Mouse (Mus musculus): ENCODE measurements around the gene Pan3. TPM values are rescaled to one million over a fixed set of nuclear protein-coding genes. Genes with fewer than 3 reads are reported as not detected.

Gene Pan3
- polyA plus RNA-seq, 1 experiment from 2014 or later, result 45.3 TPM

DNA sequence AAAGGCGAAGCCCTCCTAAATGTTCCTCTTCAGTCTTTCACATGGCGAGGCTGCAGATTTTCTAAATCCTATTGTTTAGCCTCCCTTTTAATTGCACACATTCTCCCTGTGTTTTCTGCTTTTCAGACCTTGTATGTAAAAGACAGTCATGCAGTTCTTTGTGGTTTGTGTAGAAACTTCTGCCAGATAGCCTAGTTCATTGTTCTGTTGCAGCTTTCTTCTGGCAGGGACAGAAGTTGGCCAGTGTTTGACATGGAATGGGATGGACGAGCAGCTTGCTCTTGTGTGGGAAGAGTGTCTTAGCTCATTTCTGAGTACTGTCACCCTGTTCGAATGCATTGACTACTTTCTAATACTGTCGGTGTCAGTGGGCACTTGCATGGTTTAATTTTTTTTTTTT is 6.5 kb downstream of the Pan3 start:
- Histone ChIP-seq H3K4me2 (replicated peaks) (no peak overlapping the region), H3K4me1 (peaks cover 12% of the 10 kb centered on the region), H3K36me3 (no peaks in the 10 kb centered on the region), H3K27ac (no peak overlapping the region), H3K27me3 (replicated peaks) (no peaks in the 10 kb centered on the region), H3K9me3 (no peaks in the 10 kb centered on the region), H3K4me3 (no peak overlapping the region), H3K9ac (no peak overlapping the region)
- WGBS, result 84% methylated on average over 5 of the region's 5 CpGs
- ATAC-seq (ENCODE audit: low FRiP score, low read depth), result no peak

DNA sequence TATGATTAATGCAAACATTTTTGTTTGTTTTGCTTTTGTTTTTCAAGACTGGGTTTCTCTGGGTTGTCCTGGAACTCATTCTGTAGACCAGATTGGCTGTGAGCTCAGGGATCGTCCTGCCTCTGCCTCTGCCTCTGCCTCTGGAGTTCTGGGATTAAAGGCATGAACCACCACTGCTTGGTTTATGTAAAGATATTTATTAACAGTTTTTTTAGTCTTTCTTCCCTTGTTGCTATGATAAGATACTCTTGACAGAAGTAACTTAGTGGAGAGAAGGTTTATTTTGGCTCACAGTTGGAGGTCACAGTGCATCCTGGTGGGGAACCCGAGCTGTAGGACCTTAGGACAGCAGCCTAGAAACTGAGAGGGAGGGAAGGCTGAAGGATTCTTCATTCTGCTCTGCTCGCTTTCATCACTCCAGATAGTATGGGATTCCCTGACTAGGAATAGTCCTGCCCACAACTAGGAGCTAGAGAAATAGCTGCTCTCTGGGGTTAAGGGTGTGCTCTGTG is 11.1 kb downstream of the Pan3 start:
- no peak overlapping the region for H3K4me2 ChIP-seq (replicated peaks)
- H3K36me3 ChIP-seq, result no peaks in the 10 kb centered on the region
- no peak overlapping the region for H3K27ac ChIP-seq
- H3K4me1 ChIP-seq, result no peaks in the 10 kb centered on the region
- no peaks in the 10 kb centered on the region for H3K9me3 ChIP-seq
- H3K4me3 ChIP-seq, result no peak overlapping the region
- H3K9ac ChIP-seq, result no peak overlapping the region
- no peaks in the 10 kb centered on the region for H3K27me3 ChIP-seq (replicated peaks)
- WGBS, result 81% methylated on average over 3 of the region's 3 CpGs
- no peak for ATAC-seq (ENCODE audit: low FRiP score, low read depth)

DNA sequence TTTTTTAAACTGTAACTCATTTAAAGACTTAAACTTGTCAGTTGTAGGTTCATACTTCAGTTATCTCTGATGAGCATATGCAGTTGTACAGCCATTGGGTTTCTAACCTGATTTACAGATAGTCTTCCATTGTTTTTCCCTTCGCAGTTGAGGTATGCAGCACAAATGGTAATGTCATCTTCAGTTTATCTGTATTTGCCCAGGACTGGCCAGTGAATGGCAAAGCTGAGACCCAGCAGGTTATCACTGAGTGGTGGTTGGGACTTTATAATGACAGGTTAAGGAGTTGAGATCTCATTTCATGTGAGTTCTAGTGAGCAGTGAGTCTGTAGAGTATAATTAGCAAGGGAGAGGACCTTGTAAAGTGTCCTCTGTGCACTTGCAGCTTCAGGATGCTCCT is 12.0 kb downstream of the Pan3 start:
- no peak overlapping the region for H3K4me3 ChIP-seq
- no peak overlapping the region for H3K27ac ChIP-seq
- no peak for ATAC-seq (ENCODE audit: low FRiP score, low read depth)
- WGBS, result 91% methylated on average over 1 of the region's 1 CpGs
- H3K4me1 ChIP-seq, result no peaks in the 10 kb centered on the region
- no peak overlapping the region for H3K9ac ChIP-seq
- no peaks in the 10 kb centered on the region for H3K9me3 ChIP-seq
- H3K27me3 ChIP-seq (replicated peaks), result no peaks in the 10 kb centered on the region
- H3K4me2 ChIP-seq (replicated peaks), result no peak overlapping the region
- H3K36me3 ChIP-seq, result no peaks in the 10 kb centered on the region

DNA sequence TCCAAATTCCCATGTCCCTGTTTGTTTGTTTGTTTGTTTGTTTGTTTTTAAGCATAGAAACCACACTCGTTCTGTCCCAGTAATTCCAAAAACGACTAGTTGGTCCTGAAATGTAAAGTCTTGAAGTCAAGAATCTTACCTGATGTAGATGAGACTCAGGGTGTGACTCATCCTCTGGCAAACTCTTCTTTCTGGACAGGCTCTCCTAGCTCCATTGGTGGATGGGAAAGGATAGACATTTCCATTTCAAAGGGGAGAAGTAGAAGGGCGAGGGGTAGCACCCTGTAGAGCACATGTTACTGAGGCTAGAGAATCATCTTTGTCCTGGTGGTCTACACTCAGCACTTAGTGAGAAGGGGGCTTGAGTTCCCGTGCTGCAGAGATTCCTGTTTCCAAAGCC is 12.8 kb downstream of the Pan3 start:
- no peak overlapping the region for H3K4me3 ChIP-seq
- 79% methylated on average over 4 of the region's 4 CpGs for WGBS
- no peaks in the 10 kb centered on the region for H3K27me3 ChIP-seq (replicated peaks)
- H3K4me2 ChIP-seq (replicated peaks), result no peak overlapping the region
- H3K36me3 ChIP-seq, result no peaks in the 10 kb centered on the region
- no peak overlapping the region for H3K27ac ChIP-seq
- no peak overlapping the region for H3K9ac ChIP-seq
- ATAC-seq (ENCODE audit: low FRiP score, low read depth), result no peak
- no peaks in the 10 kb centered on the region for H3K4me1 ChIP-seq
- H3K9me3 ChIP-seq, result no peaks in the 10 kb centered on the region

DNA sequence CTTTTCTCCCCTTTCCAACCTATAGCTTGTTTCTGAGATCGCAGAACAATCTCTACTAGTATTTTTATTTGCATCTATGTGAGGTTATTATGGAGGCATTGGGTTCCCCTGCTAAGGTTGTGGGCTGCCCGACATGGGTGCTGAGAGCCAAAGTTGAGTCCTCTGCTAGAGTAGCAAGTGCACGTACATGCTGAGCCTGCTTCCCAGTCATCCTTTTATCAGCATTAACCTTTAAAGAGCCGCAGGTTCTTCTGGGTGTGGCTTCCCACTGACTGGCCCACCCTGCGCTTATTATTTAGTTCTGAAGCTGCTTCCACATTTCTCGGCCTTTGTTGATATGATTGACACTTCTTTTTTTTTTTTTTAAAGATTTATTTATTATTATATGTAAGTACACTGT is 14.3 kb downstream of the Pan3 start:
- H3K9me3 ChIP-seq, result no peaks in the 10 kb centered on the region
- ATAC-seq (ENCODE audit: low FRiP score, low read depth), result no peak
- H3K36me3 ChIP-seq, result no peaks in the 10 kb centered on the region
- H3K4me2 ChIP-seq (replicated peaks), result no peak overlapping the region
- no peak overlapping the region for H3K4me3 ChIP-seq
- H3K27me3 ChIP-seq (replicated peaks), result no peaks in the 10 kb centered on the region
- 92% methylated on average over 6 of the region's 6 CpGs for WGBS
- no peak overlapping the region for H3K9ac ChIP-seq
- H3K4me1 ChIP-seq, result no peaks in the 10 kb centered on the region
- H3K27ac ChIP-seq, result no peak overlapping the region

DNA sequence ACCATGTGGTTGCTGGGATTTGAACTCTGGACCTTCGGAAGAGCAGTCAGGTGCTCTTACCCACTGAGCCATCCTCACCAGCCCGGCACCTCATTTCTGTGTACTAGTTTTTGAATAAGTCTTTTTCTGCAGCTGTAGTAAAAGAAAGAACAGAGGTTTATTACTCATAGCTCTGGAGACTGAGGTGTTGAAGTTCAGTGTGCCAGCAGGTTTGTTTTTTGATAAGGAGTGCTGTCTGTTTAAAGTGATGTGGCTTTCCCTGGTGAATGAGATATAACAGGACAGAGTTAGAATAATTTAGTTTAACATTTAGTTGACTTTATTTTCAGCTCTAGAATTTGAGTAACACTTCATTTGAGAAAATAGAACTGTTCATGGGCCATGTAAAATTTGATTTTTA is 14.8 kb downstream of the Pan3 start:
- Histone ChIP-seq H3K4me2 (replicated peaks) (no peak overlapping the region), H3K36me3 (no peaks in the 10 kb centered on the region), H3K9ac (no peak overlapping the region), H3K9me3 (no peaks in the 10 kb centered on the region), H3K27me3 (replicated peaks) (no peaks in the 10 kb centered on the region), H3K4me1 (no peaks in the 10 kb centered on the region), H3K4me3 (no peak overlapping the region), H3K27ac (no peak overlapping the region)
- WGBS, result 95% methylated on average over 2 of the region's 2 CpGs
- no peak for ATAC-seq (ENCODE audit: low FRiP score, low read depth)

DNA sequence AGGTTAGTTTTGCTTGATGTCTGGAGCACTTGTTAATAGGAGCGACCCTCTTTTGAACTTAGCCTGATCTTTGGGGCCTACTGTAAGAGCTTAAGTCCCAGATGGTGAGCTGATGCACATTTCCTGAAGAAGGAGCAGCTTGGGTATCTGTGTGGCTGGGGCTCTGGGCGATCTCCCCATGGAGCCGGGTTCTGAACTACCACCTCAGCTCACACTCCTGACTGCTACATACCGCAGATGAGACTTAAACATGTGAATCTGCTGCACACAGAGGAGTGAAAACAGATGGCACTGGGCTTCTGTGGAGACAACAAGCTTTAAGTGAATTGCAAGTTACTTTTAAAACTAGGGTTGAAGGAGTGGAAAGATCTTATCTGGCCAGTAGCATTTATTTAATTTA is 15.3 kb downstream of the Pan3 start:
- Histone ChIP-seq H3K36me3 (no peaks in the 10 kb centered on the region), H3K4me3 (no peak overlapping the region), H3K27ac (no peak overlapping the region), H3K9ac (no peak overlapping the region), H3K27me3 (replicated peaks) (no peaks in the 10 kb centered on the region), H3K4me1 (no peaks in the 10 kb centered on the region), H3K4me2 (replicated peaks) (no peak overlapping the region), H3K9me3 (no peaks in the 10 kb centered on the region)
- no peak for ATAC-seq (ENCODE audit: low FRiP score, low read depth)
- 89% methylated on average over 4 of the region's 4 CpGs for WGBS

DNA sequence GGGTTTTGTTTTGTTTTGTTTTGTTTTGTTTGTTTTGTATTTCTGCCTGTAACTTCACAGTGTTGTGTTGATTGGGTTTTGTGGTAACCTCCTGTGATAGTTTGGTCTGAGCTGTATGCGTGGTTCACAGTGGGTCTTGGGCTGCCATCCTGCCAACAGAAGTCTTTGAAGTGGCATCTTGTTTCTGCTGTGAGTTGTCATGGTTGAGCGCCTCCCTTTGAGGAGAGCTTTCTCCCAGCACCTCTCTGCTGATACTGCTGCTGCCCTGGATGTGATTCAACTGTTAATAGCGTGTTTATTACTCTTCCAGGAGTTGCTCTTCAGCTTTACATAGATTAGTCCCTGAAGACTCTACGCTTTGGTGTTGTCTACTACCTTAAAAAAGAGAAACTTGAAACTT is 18.6 kb downstream of the Pan3 start:
- ATAC-seq (ENCODE audit: low FRiP score, low read depth), result no peak
- H3K27ac ChIP-seq, result no peak overlapping the region

DNA sequence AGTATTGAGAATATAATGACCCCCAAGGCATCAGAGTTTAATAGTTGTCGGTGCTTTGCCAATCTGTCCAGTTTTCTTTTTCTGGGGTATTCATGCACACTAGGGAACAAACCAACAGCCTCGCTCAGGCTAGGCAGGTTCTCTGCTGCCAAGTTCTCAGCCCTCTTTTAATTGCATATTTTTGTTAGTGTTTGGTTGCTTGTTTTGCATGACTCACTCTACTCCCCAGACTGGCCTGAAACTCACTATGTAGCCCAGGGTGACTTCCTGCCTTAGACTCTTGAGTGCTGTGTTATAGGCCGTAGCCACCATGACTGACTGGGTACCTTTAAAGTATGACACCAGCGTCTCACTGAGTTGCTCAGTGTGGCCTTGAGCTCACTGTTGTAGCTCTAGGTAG is 19.0 kb downstream of the Pan3 start:
- Histone ChIP-seq H3K4me2 (replicated peaks) (no peak overlapping the region), H3K9me3 (no peaks in the 10 kb centered on the region), H3K27me3 (replicated peaks) (no peaks in the 10 kb centered on the region), H3K9ac (no peak overlapping the region), H3K27ac (no peak overlapping the region), H3K4me1 (no peaks in the 10 kb centered on the region), H3K36me3 (no peaks in the 10 kb centered on the region; the same call in 1 of the 2 replicates), H3K4me3 (no peak overlapping the region)
- no peak for ATAC-seq (ENCODE audit: low FRiP score, low read depth)
- WGBS, result 78% methylated on average over 4 of the region's 4 CpGs

More for the DNA sequence above, 18.6 kb downstream of the Pan3 start:
- H3K4me2 ChIP-seq (replicated peaks), result no peak overlapping the region
- H3K27me3 ChIP-seq (replicated peaks), result no peaks in the 10 kb centered on the region
- no peaks in the 10 kb centered on the region for H3K4me1 ChIP-seq
- H3K9me3 ChIP-seq, result no peaks in the 10 kb centered on the region
- H3K4me3 ChIP-seq, result no peak overlapping the region
- H3K9ac ChIP-seq, result no peak overlapping the region
- H3K36me3 ChIP-seq, result no peaks in the 10 kb centered on the region; the same call in 1 of the 2 replicates
- WGBS, result 42% methylated on average over 4 of the region's 4 CpGs

DNA sequence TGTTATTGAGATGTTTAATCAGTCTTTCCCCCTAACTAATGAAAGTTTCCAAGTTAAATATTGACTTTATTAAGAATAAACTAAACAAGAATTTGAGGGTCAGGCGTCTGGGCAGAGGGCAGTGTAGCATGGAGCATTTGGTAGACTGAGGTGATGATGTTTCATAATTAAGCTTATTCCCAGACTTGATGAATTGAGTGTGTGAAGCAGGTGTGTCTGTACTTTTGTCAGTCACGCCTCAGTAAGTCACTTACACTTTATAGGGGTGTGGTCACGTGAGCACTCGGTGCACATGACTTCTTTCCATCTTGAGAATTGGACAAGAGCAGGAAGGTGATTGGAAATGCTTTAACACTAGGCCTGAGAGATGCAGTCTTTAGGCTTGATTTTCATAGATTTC is 26.5 kb downstream of the Pan3 start:
- Histone ChIP-seq H3K9me3 (no peaks in the 10 kb centered on the region), H3K36me3 (peaks cover 7% of the 10 kb centered on the region), H3K4me1 (no peaks in the 10 kb centered on the region), H3K9ac (no peak overlapping the region), H3K27me3 (replicated peaks) (no peaks in the 10 kb centered on the region), H3K27ac (no peak overlapping the region), H3K4me2 (replicated peaks) (no peak overlapping the region), H3K4me3 (no peak overlapping the region)
- ATAC-seq (ENCODE audit: low FRiP score, low read depth), result no peak
- WGBS, result 90% methylated on average over 4 of the region's 4 CpGs

DNA sequence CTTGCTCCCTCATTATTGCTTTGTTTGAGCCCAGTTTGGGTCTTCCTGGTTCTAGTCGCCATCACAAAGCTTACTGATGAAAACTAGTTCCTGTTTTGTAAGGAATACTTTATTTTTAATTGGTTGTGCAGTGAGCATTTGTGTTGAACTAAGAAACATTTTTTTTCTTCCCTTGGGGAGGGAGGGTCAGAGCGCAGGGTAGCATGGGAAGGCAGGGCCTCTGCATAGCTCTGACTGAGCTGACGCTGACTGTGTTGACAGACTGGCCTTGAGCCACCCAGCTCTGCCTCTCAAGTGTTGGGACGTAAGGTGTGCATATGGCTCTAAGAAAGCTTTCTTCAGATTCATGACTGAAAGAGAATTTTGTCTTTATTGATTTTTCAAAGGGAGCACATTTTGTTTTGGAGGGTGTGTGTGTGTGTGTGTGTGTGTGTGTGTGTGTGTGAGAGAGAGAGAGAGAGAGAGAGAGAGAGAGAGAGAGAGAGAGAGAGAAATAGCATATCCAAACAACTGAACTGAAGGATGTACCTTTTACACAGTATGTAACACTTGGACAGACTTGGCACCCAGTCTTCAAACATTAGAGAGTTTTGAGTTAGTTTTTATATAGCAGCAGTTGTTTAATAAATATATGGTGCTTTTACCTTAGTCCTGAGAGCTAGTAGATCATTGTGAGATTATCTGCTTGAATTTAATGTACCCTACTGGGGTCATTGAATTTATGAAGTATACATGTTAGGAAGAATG is 30.0 kb downstream of the Pan3 start:
- no peaks in the 10 kb centered on the region for H3K27me3 ChIP-seq (replicated peaks)
- no peak overlapping the region for H3K27ac ChIP-seq
- no peaks in the 10 kb centered on the region for H3K4me1 ChIP-seq
- no peaks in the 10 kb centered on the region for H3K9me3 ChIP-seq
- ATAC-seq (ENCODE audit: low FRiP score, low read depth), result no peak
- no peak overlapping the region for H3K4me2 ChIP-seq (replicated peaks)
- WGBS, result 83% methylated on average over 4 of the region's 4 CpGs
- no peak overlapping the region for H3K9ac ChIP-seq
- H3K36me3 ChIP-seq, result peaks cover 4% of the 10 kb centered on the region
- no peak overlapping the region for H3K4me3 ChIP-seq

DNA sequence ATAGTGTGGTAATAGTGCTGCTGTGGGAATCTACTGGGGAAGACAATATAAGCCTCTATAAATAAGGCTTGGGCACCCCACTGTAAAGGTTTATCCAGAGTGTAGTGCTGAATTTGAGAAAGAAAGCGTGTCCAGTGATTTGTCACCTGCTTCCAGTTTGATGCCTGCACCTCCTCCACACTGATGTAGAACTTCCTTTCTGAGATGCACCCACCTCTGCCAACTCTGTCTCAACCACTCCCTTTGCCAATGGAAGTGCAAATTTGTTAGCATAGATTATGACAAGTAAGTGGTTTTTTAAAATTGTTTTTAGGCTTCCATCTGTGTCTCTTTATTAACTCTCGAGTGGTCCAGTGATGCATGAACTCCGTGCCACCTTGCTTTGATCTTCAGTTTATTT is 33.3 kb downstream of the Pan3 start:
- 81% methylated on average over 3 of the region's 3 CpGs for WGBS

DNA sequence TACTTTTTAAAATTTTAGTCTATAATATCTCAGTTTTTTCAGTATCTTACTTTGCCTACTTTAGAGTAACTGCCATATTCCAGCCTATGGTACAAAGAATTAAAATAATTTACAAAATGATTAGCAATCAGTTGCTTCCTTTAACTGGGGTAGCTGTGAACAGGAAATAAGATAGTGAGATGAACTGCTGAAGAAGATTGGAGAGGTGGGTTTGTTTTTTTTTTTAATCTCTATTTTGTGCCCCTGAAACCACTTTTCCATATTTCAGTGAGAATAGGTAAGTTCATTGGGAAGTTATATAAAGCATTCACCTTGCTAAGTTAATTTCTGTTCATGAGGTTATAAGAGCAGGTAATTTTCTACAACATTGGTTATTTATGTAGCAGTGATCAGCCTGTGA is 36.4 kb downstream of the Pan3 start:
- Histone ChIP-seq H3K4me1 (no peaks in the 10 kb centered on the region), H3K27ac (no peak overlapping the region), H3K9me3 (no peaks in the 10 kb centered on the region), H3K27me3 (replicated peaks) (no peaks in the 10 kb centered on the region), H3K4me2 (replicated peaks) (no peak overlapping the region), H3K4me3 (no peak overlapping the region), H3K9ac (no peak overlapping the region), H3K36me3 (peaks cover 4% of the 10 kb centered on the region; the same call in 1 of the 2 replicates)
- no peak for ATAC-seq (ENCODE audit: low FRiP score, low read depth)

More for the DNA sequence above, 33.3 kb downstream of the Pan3 start:
- Histone ChIP-seq H3K27ac (no peak overlapping the region), H3K9ac (no peak overlapping the region), H3K27me3 (replicated peaks) (no peaks in the 10 kb centered on the region), H3K4me3 (no peak overlapping the region), H3K9me3 (no peaks in the 10 kb centered on the region), H3K4me2 (replicated peaks) (no peak overlapping the region), H3K4me1 (no peaks in the 10 kb centered on the region), H3K36me3 (peaks cover 4% of the 10 kb centered on the region; the same call in 1 of the 2 replicates)
- ATAC-seq (ENCODE audit: low FRiP score, low read depth), result no peak
